Comparison of ENCODE assay signal across 9 mouse cellular contexts in genomic region chr13:63356558-63356957, GRCm38 (mm10).
DNase-seq lines count a peak whose midpoint lies in the region; ATAC-seq and TF ChIP-seq lines count a peak whose summit lies in the region.
"Had no signal": no experiment of that assay in that cellular context is flagged by ENCODE, and none has a peak within 500 bp of the region (broad histone marks: within the 10 kb centered on the region; RNA-seq: fewer than 3 reads in every experiment).

No protein-coding gene starts in this region.

- H3K4me3 ChIP-seq in forebrain, embryonic 16.5 days (replicated peaks; ENCODE audit: low read length): no peak overlapping the region
- no peak overlapping the region for H3K4me3 ChIP-seq in liver, adult 2 months (ENCODE audit: insufficient read depth, low read depth, low read length)
- H3K4me3 ChIP-seq: neural tube, embryonic 13.5 days had no signal

- TF ChIP-seq POLR2A in liver, adult 2 months (IDR thresholded peaks at IDR 0.05; ENCODE audit: extremely low read depth, insufficient read depth, low read length): no peak

- ATAC-seq in forebrain, embryonic 16.5 days: peak; percentile 38; the same call in 1 of the 2 replicates
- ATAC-seq in inflammation-experienced regulatory T-cells, adult 6 months: peak; percentile 86

- H3K36me3 ChIP-seq in forebrain, embryonic 16.5 days (ENCODE audit: control insufficient read depth, insufficient read depth): no peaks in the 10 kb centered on the region
- H3K36me3 ChIP-seq in liver, adult 2 months (ENCODE audit: control insufficient read depth, insufficient read depth, low read length): no peaks in the 10 kb centered on the region
- H3K36me3 ChIP-seq: neural tube, embryonic 13.5 days had no signal

- peak; percentile 56 to 61 for DNase-seq in urinary bladder, postnatal 36 days (ENCODE audit: low spot score in 2 of 2)
- no peak for DNase-seq in urinary bladder, adult 18-20 months (ENCODE audit: low spot score in 2 of 2)
- peak; percentile 62 for DNase-seq in c-Kit-positive CD71-positive TER-119-positive erythroid progenitor cells, embryonic 14.5 days (ENCODE audit: low spot score)
- DNase-seq in liver, adult 2 months (ENCODE audit: extremely low read depth, low read depth, low spot score): peak; percentile 61
- DNase-seq in neural tube, embryonic 10.5 days (ENCODE audit: extremely low spot score, low spot score): peak; percentile 54
- DNase-seq in thymus, postnatal 14 days: peak; percentile 65

- H3K4me1 ChIP-seq in forebrain, embryonic 16.5 days (replicated peaks; ENCODE audit: control insufficient read depth, insufficient read depth, low read length): no peaks in the 10 kb centered on the region
- no peaks in the 10 kb centered on the region for H3K4me1 ChIP-seq in liver, adult 2 months (ENCODE audit: control insufficient read depth, insufficient read depth, low read length)
- H3K4me1 ChIP-seq: neural tube, embryonic 13.5 days had no signal

- WGBS in forebrain, embryonic 16.5 days: 35% methylated on average over 3 of the region's 3 CpGs
- WGBS in liver, adult 2 months: 27% methylated on average over 3 of the region's 3 CpGs

- H3K9me3 ChIP-seq in forebrain, embryonic 16.5 days (ENCODE audit: control insufficient read depth, low read length): no peaks in the 10 kb centered on the region
- H3K9me3 ChIP-seq: neural tube, embryonic 13.5 days had no signal

- H3K27me3 ChIP-seq in forebrain, embryonic 16.5 days (replicated peaks; ENCODE audit: control insufficient read depth, insufficient read depth, low read length): no peaks in the 10 kb centered on the region
- H3K27me3 ChIP-seq in liver, adult 2 months (ENCODE audit: control insufficient read depth, insufficient read depth, low read length): no peaks in the 10 kb centered on the region
- H3K27me3 ChIP-seq: neural tube, embryonic 13.5 days had no signal

- no peak overlapping the region for H3K9ac ChIP-seq in forebrain, embryonic 16.5 days (replicated peaks; ENCODE audit: low read depth, low read length)
- H3K9ac ChIP-seq in liver, adult 2 months (ENCODE audit: low read depth, low read length): no peak overlapping the region
- H3K9ac ChIP-seq: neural tube, embryonic 13.5 days had no signal

- no peaks in the 10 kb centered on the region for H3K79me2 ChIP-seq in liver, adult 2 months (ENCODE audit: control insufficient read depth, insufficient read depth, low read length)

- H3K4me2 ChIP-seq in forebrain, embryonic 16.5 days (ENCODE audit: low read length): no peak overlapping the region
- H3K4me2 ChIP-seq: neural tube, embryonic 13.5 days had no signal

- TF ChIP-seq CTCF in liver, adult 2 months (IDR thresholded peaks at IDR 0.05; ENCODE audit: low read depth, low read length): peak; percentile 44; the same call in 1 of the 2 replicates

- no peak overlapping the region for H3K27ac ChIP-seq in forebrain, embryonic 16.5 days (ENCODE audit: low read length)
- no peak overlapping the region for H3K27ac ChIP-seq in liver, adult 2 months (replicated peaks; ENCODE audit: insufficient read depth, low read depth, low read length)
- H3K27ac ChIP-seq: neural tube, embryonic 13.5 days had no signal

Comparison
In these comparisons a context has a peak if more than half of its experiments do, and no peak if none do; other contexts are left out.
1. DNase-seq: peak in urinary bladder, postnatal 36 days (2 of 2), c-Kit-positive CD71-positive TER-119-positive erythroid progenitor cells, embryonic 14.5 days (single experiment), liver, adult 2 months (single experiment), neural tube, embryonic 10.5 days (single experiment) and thymus, postnatal 14 days (single experiment); none in urinary bladder, adult 18-20 months (0 of 2).